Mouse (Mus musculus) G1E (cell line): ENCODE measurements around the gene Olfr715.

ENCODE experiments used
- CTCF ChIP-seq: IDR thresholded peaks from 2 replicates; pipeline ENCODE4 v1.5.1; 2012; ENCODE audit warnings: low read depth, low read length, inconsistent platforms, mixed read lengths
- GATA1 ChIP-seq: IDR thresholded peaks from 2 replicates; pipeline ENCODE4 v1.6.1; 2012; ENCODE audit warnings: borderline replicate concordance, low read length, inconsistent platforms, mixed read lengths
- GATA2 ChIP-seq: IDR thresholded peaks from 2 replicates; pipeline ENCODE4 v1.6.1; 2012; ENCODE audit warnings: low read depth, low read length, inconsistent platforms, borderline replicate concordance
- POLR2AphosphoS5 ChIP-seq: IDR thresholded peaks from 2 replicates; pipeline ENCODE4 v1.6.1; 2012; ENCODE audit warnings: low read depth, low read length, inconsistent platforms; ENCODE audit not compliant: insufficient replicate concordance
- TAL1 ChIP-seq: conservative IDR thresholded peaks from 2 replicates; pipeline ENCODE4 v1.6.1; 2012; ENCODE audit warnings: low read depth, low read length, inconsistent platforms, mixed read lengths

DNA sequence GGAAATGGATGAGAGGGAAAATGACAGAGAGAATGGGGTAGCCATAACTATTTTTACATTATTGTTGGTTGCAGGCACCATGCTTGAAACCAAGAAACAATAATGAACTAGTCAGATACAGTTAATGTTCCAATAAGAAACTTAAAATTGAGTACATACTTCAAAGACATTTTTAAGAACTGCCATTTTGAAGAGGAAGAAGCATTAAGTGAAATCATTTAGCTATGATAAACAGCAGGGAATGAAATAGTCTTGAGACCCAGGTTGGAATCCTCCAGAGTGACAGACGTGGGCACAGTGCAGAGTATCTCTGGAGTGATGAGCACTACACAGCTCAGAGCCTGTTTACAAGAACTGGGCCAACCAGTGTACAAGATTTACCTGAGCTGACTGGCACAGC, 38.0 kb downstream of the Olfr715 start, which contains the start of gene Olfr17:
- TF ChIP-seq CTCF (no peak), GATA2 (no peak), TAL1 (no peak), GATA1 (no peak), POLR2AphosphoS5 (no peak)
